Mouse (Mus musculus): Measurements from ENCODE around the gene Fam71f1.
"Not testable (repeated sequence)": the region's sequence is repeated elsewhere in the genome, so short reads cannot be mapped to it uniquely, and the experiment has no call there.

The Fam71f1 gene

DNA sequence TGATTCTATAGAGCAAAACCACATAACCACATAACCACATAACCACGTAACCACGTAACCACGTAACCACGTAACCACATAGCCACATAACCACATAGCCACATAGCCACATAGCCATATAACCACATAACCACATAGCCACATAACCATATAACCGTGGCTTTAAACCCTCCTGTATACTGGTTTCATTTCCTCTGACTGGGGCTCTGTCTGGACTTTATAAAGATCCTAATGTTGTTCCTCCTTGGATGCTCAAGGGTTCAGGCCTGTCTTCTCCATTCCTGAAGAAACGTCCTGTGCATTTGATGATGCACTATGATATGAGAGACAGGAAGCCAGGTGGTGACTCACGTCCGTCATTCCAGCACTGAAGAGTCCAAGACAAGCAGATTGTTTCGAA lies 8.0 kb downstream of the Fam71f1 start:
- DNase-seq (ENCODE audit: low spot score in 2 of 2): no peak

DNA sequence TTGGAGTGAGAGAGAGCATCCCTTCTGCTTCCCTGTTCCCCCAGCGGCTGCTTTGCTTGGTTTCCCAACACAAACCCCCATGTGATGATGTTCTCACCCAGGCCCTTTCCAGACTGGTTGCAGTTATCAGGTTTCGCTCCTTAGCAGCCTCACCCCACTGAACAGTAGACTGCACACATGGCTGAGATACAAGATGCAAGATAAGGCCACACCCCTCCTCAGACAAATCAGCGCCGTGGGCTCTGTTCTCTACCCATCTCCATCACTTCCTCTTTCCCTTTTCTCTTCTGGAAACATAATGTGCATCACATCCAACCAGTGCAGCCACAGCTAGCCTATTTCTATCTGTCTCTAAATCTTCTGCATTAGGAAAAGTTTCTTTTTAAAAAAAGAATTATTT lies 10.6 kb downstream of the Fam71f1 start:
- DNase-seq (ENCODE audit: low spot score in 2 of 2): no peak

DNA sequence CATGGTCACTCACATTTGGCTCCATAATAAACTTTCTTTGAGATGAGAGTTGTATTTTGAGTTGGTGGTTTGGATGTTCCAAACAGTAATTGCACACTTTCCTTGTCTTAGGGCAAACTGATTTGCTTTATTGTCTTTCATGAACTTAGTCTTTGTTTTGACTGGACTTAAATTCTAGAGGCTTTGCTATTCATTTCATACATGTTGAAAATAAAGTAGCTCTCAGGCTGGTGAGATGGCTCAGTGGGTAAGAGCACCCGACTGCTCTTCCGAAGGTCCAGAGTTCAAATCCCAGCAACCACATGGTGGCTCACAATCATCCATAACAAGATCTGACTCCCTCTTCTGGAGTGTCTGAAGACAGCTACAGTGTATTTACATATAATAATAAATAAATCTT lies 27.6 kb downstream of the Fam71f1 start:
- DNase-seq (ENCODE audit: low spot score in 2 of 2): not testable (repeated sequence)

DNA sequence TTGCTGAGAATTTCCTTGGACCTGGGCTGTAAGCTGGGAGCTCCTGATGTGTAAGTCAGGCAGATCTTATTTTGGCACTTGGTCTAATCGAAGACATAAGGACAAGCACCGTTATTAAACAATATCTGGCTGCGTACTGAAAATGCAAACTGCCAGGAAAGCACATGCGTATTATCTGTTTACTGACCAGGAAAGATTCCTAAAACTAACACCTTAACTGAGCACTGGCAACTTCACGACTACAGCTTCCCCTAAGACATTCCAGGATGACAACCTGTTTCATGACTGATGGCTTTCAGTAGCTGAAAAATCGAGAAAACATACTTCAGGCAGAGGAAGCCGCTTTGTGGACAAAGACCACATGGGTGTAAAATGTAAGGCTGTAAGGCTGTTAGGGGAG lies 28.2 kb downstream of the Fam71f1 start:
- no peak for DNase-seq (ENCODE audit: low spot score in 2 of 2)

DNA sequence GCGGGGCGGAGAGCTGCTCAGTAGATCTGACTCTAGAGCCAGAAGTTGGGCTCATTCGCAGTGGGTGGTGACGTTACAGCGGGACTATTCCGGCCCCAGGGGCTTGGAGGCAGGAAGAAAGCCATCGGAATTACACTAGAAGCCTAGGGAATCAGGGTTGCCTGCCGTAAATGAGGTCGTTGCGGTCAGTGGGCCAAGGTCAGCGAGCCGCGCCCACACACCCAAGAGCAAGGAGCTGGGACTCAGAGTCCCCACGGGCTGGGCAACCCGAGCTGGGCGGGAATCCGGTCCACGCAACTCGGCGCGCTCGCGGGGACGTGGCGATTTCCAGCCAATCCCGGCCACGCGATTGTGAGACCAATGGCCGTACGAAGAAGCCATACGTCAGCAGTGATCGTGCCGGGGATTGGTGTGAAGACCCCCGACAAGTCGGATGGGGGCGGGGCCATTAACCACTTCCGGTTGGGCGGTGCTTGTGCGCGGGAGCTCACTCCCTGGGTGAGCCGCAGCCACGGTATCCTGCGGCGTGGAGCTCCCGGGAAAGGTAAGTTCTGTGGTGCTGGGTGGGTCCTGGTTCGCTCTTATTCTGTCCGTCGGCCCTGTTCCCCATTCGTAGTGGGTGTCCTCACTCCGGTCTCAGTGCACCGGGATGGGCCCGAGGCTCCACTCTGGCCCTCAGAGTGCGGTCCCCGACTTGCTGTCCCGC lies 28.9 kb downstream of the Fam71f1 start, which contains the start of gene Calu:
Calu (plus strand) TSS at position 405 of the 706 bp plus-strand sequence.
- peak; percentile 99 for DNase-seq (ENCODE audit: low spot score in 2 of 2)

DNA sequence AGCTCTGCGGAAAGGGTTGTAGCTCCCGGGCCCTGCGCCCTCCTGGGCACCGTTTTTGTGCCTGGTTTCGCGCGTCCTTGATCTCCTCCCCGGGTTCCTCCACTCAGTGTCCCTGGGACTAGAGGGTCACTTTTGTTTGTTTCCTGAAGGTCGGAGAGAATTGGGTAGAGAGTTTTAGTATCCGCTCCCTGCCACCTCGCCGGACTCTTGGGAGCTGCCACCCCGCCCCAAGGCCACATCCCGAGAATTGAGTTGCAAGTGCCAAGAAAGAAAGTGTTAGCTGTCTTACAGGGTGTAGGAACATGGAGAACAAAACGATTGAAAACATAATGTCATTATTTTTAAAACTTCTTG lies 29.4 kb downstream of the Fam71f1 start:
- no peak for DNase-seq (ENCODE audit: low spot score in 2 of 2)

DNA sequence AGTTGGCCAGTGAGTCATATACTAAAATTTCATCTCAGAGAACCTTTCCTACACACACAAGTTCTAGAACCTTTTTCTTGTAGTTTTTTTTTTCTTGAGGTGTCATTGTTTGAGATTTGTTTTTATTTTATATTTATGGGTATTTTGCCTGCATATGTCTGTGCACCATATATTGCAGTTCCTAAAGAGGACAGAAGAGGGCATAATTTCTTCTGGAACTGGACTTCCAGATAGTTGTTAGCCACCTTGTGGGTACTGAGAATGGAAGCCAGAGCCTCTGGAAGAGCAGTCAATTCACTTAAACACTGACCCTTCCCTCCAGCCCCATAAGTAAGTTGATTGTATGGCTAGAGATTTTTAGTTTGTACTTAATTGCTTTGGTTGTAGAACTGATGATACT lies 32.7 kb downstream of the Fam71f1 start:
- DNase-seq (ENCODE audit: low spot score in 2 of 2): no peak

DNA sequence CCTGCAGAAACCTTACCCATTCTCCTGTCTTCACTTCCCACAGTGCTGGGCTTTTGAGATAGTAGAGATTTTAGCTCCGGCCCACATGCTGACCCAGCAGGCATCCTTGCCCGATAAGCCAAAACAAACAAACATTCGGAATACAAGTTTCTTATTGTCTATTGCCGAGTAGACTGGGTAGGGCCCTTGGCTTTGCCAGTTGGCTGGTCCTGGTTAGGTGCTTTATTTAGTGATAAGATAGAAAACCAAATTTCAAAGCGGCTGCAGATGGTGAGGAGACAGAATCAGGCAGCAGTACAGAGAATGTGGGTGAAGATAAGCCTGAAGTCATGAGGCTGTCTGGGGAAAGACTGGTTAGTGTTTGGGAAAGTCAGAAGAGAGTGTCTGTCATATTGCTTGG lies 33.9 kb downstream of the Fam71f1 start:
- DNase-seq (ENCODE audit: low spot score in 2 of 2): no peak

DNA sequence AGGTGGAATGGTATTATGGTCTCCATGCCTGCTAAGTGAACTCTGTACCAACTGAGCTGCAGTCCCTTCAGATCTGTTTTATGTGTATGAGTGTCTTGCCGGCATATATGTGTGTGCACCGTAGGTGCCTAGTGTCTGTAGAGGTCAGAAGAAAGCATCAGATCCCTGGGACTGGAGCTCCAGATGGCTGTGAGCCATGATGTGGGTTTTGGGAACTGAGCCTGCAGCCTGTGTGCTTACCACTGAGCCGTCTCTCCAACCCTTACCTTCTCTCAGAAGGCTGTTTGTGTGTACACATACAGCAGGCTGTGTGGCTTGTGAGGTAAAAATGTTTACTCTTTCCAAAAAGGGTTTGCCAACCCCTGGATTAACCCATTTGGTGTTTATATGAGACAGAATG lies 40.4 kb downstream of the Fam71f1 start:
- no peak for DNase-seq (ENCODE audit: low spot score in 2 of 2)

DNA sequence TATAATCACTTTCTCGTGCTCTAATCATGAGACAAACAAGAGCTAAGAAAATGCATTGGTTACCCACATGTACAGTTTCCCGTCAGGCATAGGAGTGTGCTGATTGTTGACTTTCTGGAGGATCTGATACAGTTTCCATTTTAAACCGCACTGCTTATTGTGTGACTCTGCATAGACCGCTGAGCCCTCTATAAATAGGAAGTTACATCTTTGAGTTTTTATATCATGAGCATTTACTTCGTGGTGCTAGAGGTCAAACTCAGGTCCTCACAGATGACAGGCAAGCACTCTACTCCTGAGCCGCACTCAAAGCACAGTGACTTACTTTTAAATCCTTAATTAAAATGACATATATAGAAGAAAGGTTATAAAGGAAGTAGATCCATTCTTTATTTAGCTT lies 41.3 kb downstream of the Fam71f1 start:
- no peak for DNase-seq (ENCODE audit: low spot score in 2 of 2)

DNA sequence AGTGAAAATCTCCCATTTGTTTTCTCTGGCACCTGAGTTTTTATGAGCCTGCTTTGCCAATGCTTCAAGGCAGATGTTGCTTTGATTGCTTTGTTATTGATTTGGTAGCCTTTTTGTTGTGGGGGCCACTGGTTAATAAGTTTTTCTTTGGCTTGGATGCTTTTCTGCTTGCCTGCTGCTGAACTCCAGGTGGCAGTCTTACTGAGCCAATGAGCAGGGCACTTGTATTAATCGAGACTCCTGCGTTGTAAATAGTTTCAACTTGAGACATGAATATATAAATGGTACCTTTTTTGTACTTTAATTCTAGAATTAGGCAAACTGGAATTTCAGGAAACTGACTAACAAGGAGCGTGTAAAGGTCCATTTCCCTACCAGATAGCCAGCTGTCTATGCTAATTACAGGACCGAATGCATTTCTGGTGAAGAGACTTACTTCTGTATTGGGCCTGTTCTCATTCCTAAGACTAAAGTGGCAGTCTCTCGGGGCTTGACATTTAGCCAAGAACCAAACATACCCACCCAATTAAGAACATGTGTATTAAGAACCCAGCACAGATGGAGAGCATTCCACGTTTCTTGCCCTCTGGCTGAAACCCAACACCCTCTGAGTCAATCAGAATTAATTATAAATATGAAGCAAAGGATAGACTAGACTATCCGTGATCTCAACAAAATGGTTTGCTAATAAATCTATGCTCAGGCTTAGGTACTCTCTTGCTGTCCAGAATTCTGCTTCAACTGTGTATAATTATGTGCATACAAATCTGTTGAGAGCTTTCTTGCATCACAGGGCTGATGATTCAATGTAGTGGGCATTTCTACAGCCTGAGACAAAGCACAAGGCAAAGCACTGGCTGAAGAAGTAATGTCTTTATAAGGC lies 43.5 kb downstream of the Fam71f1 start:
- DNase-seq (ENCODE audit: low spot score in 2 of 2): no peak

DNA sequence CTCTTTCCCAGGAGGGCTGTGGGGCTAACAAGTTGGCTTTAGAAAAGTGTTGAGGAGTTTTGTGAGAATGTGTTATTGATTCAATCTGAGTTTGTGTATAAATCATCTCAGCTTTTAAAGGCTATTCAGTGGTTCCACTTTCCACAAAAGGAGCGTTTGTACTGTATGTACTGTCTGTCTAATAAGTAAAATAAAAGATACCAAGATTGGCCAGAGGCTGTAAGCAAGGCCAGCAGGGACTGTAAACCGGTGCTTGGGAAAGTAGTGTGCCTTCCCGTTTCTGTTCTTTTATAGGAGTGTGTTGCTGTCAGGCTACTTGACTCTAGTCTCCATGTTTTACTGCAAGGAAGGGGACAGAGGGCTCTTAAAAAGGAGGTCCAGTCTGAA lies 44.2 kb downstream of the Fam71f1 start:
- no peak for DNase-seq (ENCODE audit: low spot score in 2 of 2)

DNA sequence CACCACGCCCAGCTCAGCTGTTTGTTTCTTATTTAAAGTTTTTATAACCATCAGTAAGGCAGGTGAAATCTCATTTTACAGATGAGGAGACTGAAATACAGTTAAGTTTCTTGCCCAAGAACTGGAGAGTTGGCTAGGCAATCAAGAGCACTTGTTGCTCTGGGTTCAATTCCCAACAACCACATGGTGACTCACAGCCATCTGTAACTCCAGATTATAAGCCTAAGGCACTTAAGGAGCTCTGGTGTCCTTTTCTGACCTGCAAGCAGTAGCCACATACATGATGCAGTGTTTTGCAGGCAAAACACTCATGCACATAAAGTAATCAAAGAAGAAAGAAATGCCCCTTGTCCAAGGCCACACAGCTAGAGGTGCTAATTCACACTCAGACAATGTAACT lies 46.3 kb downstream of the Fam71f1 start:
- no peak for DNase-seq (ENCODE audit: low spot score in 2 of 2)

DNA sequence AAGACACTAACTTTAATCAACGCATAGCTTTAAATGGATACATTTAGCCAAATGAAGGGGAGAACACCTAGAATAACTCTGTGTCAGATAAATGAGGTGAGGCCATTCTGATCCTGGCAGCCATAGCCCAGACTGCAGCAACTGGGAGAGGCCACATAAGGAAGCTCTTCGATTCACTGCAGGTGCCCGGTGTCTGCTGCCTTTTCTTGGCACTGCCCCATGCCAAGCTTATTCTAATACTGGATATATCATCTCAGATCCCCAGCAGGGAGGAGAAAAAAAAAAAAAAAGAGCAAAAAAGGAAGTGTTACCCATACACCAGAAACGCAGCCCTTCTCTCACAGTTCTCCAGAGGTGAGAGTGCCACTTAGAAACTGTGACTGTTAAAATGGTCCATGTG lies 58.4 kb downstream of the Fam71f1 start:
- DNase-seq (ENCODE audit: low spot score in 2 of 2): no peak

DNA sequence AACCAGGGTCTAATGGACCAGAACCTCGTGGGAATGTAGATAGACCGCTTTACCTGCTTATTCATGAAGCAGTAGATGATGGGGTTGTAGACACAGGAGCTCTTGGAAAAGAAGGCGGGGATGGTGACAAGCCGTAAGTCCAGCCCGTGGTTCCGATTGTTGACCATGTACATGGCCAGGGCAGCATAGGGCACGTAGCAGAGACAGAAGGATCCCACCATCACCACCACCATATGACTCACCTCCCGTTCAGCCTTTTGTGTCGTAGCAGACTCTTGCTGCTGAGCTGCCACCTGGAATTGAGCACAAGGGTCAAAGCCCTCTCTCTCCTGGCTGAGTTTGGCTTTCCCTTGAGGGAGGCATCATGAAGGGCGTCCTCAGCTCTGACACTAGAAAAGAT lies 59.7 kb downstream of the Fam71f1 start:
- DNase-seq (ENCODE audit: low spot score in 2 of 2): no peak

DNA sequence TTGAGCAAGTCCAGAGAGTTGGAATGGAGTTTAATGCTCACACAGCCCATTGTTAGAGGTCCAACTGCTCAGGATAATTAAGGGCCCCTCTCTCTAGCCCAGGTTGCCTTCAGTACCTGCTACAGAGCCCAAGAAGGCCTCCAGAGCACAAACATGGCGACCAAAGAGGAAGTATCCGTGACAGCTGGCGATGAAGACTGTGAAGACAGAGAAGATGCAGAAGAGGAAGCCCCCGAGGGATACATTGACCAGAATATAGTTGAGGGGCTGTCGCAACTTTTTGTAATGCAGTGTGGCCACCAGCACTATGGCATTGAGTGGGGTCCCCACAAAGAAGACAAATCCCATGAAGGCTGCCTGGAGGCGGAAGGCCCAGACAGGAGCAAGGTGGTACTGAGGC lies 61.0 kb downstream of the Fam71f1 start:
- no peak for DNase-seq (ENCODE audit: low spot score in 2 of 2)

DNA sequence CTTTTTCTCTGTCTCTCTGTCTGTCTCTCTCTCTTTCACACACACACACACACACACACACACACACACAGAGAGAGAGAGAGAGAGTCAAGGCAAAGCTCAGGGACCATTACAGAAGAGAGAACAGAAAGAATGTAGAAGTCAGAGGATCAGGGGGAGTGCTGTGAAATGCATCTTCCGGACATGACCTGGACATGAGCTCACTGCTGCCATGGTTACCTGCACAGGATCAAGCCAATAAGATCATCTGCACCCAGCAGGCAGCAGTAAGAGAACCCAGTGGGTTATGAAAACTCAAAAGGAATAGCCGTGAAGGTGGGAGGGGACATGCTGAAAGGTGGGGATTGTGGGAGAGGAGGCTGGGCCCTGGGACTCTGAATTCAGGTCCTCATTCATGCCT lies 63.5 kb downstream of the Fam71f1 start:
- no peak for DNase-seq (ENCODE audit: low spot score in 2 of 2)
